Mouse (Mus musculus) bone marrow, adult 2 months (tissue): ENCODE measurements around the gene Cpne5.

Source experiments
- CTCF ChIP-seq: fragments of 200-500 bp; IDR thresholded peaks from 2 replicates; pipeline ENCODE4 v1.5.1; 2011; ENCODE audit warnings: low read length, control low read depth; ENCODE audit not compliant: control insufficient read depth, insufficient read depth
- POLR2A ChIP-seq: fragments of 200-500 bp; IDR thresholded peaks from 2 replicates; pipeline ENCODE4 v1.6.1; 2011; ENCODE audit warnings: low read depth, mild to moderate bottlenecking, control low read depth, low read length, borderline replicate concordance; ENCODE audit not compliant: control insufficient read depth

DNA sequence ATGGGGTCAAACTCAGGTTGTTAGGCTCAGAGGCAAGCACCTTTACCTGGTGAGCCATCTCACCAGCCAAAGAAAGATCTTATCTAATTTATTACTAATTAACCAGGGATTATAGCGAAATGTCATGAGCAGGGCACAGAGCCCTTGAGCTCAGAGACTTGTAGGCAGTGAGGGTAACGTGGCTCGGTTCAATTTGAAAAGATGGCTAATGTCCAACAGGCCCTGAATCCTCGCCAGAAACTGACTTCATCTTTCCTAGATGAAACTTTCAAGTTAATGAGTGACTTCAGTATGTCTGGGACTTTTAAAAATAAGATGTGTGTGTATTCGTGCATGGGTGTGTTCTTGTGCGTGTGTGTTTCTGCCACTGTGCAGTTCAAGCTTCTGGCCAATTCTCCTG, 115.2 kb downstream of the Cpne5 start:
- TF ChIP-seq CTCF: no peak
- TF ChIP-seq POLR2A: no peak
